Mouse (Mus musculus) ES-Bruce4 (cell line): Measurements from ENCODE around the gene Rcn3.

Experiments
- CTCF ChIP-seq: IDR thresholded peaks from one replicate; pipeline ENCODE4 v1.8.1; 2011; ENCODE audit warnings: low read depth, low read length
- EP300 ChIP-seq: IDR thresholded peaks from 2 replicates; pipeline ENCODE4 v1.6.1; 2011; ENCODE audit warnings: low read depth, low read length; ENCODE audit not compliant: insufficient read depth
- POLR2A ChIP-seq: IDR thresholded peaks from one replicate; pipeline ENCODE4 v1.8.1; 2011; ENCODE audit warnings: low read length; ENCODE audit not compliant: insufficient read depth

GRCm38 (mm10) chr7:45141319-45141718 is 49.3 kb upstream of the Rcn3 start:
- no peak for TF ChIP-seq EP300
- no peak for TF ChIP-seq POLR2A
- TF ChIP-seq CTCF, result no peak
